Mouse (Mus musculus) gastrocnemius, adult 2 months (tissue): ENCODE measurements at regions not wholly inside any gene's neighbourhood (a gene's known extent, or its start where the extent isn't known, plus 50 kb on each side); places are given as distances from the start of the nearest gene placed in this dataset.

Experiments
- DNase-seq: peaks from one replicate; pipeline ENCODE4 v3.0.0; 2022
- H3K27ac ChIP-seq: fragments of 200-600 bp; 2 replicates; pipeline ENCODE4 v1.8.1; 2022; ENCODE audit warnings: mild to moderate bottlenecking
- H3K4me3 ChIP-seq: fragments of 200-600 bp; 2 replicates; pipeline ENCODE4 v1.8.1; 2022; ENCODE audit warnings: mild to moderate bottlenecking, moderate library complexity
- CTCF ChIP-seq: fragments of 200-600 bp; IDR thresholded peaks from 2 replicates; pipeline ENCODE4 v1.8.1; 2022; ENCODE audit warnings: antibody characterized with exemption, mild to moderate bottlenecking, moderate library complexity
- intact Hi-C: fragments of 180-260 bp; cut with DNase I; formaldehyde crosslinking; loops from one replicate; pipeline ENCODE4 v1.15.1; 2025

GRCm38 (mm10) chr1:13925994-13926393, 2167.1 kb downstream of the 4930444P10Rik start:
- Histone ChIP-seq H3K27ac (no peak overlapping the region), H3K4me3 (no peak overlapping the region)
- no peak for DNase-seq
- intact Hi-C loops = no loop called here
- no peak for TF ChIP-seq CTCF

DNA sequence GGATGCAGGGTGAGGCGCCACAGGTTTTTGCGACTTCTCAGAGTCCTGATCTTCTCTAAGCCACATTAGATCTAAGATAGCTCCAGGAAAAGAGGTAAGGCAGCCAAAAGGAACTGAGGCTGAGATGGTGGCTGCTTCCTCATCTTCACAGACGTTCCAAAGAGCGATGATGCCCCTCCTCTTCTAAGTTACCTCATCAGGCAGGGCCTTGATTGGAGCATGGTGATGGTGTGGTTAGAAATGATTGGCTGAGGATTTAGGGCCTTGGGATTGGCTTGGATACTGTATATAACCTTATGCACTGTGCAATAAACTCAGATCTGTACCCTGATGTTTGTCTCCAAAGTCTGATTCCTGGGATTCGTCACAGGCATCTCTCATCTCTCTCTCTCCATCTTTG, 2177.9 kb downstream of the 4930444P10Rik start:
- no peak for DNase-seq
- Histone ChIP-seq H3K4me3 (no peak overlapping the region), H3K27ac (no peak overlapping the region)
- no peak for TF ChIP-seq CTCF
- intact Hi-C loops = no loop called here

GRCm38 (mm10) chr1:13879126-13879525, 2214.0 kb downstream of the 4930444P10Rik start:
- no peak for TF ChIP-seq CTCF
- Histone ChIP-seq H3K27ac (no peak overlapping the region), H3K4me3 (no peak overlapping the region)
- DNase-seq = no peak
- intact Hi-C loops = no loop called here

DNA sequence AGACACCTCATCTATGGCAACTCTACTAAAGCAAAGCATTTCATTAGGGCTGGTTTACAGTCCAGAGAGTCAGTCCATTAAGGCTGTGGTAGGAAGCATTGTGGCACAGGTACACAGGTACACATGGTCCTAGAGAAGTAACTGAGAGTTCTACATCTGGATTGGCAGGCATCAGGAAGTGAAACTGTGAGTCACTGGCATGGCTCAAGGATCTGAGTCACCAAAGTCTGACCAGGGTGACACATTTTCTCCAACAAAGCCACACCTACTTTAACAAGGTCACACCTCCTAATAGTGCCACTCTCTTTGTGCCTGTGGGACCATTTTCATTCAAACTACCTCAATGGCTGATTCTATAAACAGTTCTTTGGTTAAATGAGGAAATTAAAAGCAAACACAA, 2219.2 kb downstream of the 4930444P10Rik start:
- no peak for TF ChIP-seq CTCF

GRCm38 (mm10) chr1:13872536-13872935, 2220.6 kb downstream of the 4930444P10Rik start:
- intact Hi-C loops = no loop called here
- no peak overlapping the region for H3K4me3 ChIP-seq
- H3K27ac ChIP-seq = no peak overlapping the region
- no peak for TF ChIP-seq CTCF
- no peak for DNase-seq

More for the DNA sequence above, 2219.2 kb downstream of the 4930444P10Rik start:
- intact Hi-C loops = no loop called here
- no peak overlapping the region for H3K4me3 ChIP-seq
- no peak overlapping the region for H3K27ac ChIP-seq
- no peak for DNase-seq

DNA sequence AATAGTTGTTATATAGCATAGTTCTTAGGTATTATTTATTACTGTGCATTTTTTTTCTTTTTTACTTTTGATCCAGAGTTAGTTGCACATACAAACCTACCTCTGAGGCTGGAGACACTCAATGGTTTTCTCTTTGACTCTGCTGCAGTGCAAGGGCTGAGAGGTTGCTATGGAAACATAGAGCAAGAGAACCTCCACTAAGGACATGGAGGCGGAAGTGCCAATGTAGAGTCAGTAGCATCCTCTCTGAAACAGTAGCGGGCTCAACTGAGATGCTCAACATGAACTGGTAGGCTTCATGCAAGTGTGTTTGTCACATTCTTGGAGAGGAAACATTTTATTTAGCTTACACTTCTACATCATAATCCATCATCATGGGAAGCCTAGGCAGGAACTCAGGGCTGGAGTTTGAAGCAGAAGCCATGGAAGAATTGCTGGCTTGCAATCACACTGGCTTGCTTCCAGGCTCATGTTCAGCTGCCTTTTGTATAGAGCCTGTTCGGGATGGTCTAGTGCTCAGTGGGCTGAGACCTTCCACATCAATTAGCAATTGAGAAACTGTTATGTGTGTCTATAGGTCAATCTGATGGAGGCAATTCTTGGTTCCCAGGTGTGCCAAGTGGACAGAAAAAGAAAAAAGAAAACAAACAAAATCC, 2222.4 kb downstream of the 4930444P10Rik start:
- no peak overlapping the region for H3K4me3 ChIP-seq
- no peak for TF ChIP-seq CTCF
- no peak overlapping the region for H3K27ac ChIP-seq
- no peak for DNase-seq
- intact Hi-C loops = no loop called here

GRCm38 (mm10) chr1:13865713-13866112, 2227.4 kb downstream of the 4930444P10Rik start:
- Histone ChIP-seq H3K27ac (no peak overlapping the region), H3K4me3 (no peak overlapping the region)
- DNase-seq = no peak
- TF ChIP-seq CTCF = no peak
- intact Hi-C loops = no loop called here

DNA sequence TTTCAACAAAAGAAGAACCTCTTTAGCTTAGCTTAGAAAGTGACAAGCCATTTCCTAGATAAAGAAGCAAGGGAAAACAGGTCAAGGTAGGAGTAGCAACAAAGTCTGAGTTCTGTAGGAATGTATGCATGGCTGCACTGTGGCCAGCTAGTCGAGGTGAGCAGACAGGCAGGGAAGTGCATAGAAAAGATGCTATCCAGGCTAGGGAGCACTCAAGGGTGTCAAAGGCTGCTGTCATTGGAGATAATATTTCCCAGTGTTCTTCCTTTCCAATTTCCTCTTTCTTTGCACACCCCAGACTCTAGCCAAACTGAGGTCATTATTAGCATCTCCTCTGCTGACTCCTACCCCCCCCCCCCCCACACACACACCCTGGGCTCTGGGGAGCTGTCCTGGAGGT, 2229.4 kb downstream of the 4930444P10Rik start:
- no peak overlapping the region for H3K27ac ChIP-seq
- no peak for DNase-seq
- TF ChIP-seq CTCF = no peak
- H3K4me3 ChIP-seq = no peak overlapping the region
- intact Hi-C loops = no loop called here

- H3K4me3 ChIP-seq = no peak overlapping the region
- no peak for DNase-seq
- no peak for TF ChIP-seq CTCF
- intact Hi-C loops = no loop called here
- H3K27ac ChIP-seq = no peak overlapping the region
Measured at GRCm38 (mm10) chr1:13861070-13861511, 2232.0 kb downstream of the 4930444P10Rik start.

DNA sequence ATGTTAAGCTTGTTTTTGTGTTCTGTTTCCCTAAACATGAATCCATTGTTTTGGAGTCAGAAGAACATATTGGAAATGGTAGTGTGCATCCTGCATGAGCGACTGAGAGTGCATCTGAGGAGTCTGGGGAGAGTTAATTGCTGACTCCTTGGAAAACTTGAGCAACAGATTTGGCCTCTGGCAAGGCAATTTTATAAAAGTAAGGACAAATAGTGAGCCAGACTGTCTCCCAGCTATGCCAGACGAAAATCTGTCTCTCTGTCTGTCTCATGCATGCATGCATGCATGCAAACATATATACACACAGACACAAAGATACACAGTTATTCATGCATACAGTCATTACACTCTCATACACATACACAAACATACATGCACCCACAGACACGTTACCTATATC, 2232.7 kb downstream of the 4930444P10Rik start:
- no peak overlapping the region for H3K4me3 ChIP-seq
- DNase-seq = no peak
- TF ChIP-seq CTCF = no peak
- H3K27ac ChIP-seq = no peak overlapping the region
- intact Hi-C loops = no loop called here

- H3K27ac ChIP-seq = no peak overlapping the region
- DNase-seq = no peak
- intact Hi-C loops = no loop called here
- no peak overlapping the region for H3K4me3 ChIP-seq
- TF ChIP-seq CTCF = peak; percentile 21; the same call in 1 of the 2 replicates
Measured at GRCm38 (mm10) chr1:13859723-13860122, 2233.4 kb downstream of the 4930444P10Rik start.

DNA sequence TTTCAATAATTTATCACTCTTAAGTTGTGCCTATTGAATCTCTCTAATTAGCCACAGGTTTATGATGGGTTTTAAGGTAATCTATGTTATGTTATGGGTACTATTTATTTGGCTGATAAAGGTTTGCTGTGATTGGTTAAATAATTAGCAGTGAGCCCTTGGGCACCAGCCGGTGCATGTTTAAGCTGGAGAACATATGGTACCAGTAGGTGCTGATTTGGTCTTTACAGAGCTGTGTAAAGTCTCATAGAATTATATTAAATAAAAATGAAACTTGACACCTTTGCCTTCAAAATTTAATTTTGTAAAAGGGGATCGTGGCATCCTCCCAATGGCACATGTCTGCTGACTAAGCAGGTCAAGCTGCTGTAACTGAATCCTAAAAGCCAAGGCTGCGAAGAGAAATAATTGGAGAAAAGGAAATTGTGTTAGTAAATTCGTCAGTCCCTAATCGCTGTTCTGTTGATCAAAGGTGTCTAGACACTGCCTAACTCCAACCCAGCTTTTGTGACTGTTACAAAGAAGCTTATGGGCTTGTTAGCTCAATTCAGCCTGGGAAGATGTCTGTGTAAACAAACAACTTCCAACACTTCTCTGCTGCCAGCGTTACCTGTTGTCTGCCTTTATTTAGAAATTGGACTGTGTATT, 2234.6 kb downstream of the 4930444P10Rik start:
- Histone ChIP-seq H3K4me3 (no peak overlapping the region), H3K27ac (no peak overlapping the region)
- TF ChIP-seq CTCF = no peak
- intact Hi-C loops = no loop called here
- DNase-seq = no peak

- TF ChIP-seq CTCF = no peak
- Histone ChIP-seq H3K4me3 (no peak overlapping the region), H3K27ac (no peak overlapping the region)
- intact Hi-C loops = no loop called here
- DNase-seq = no peak
Measured at GRCm38 (mm10) chr1:13856998-13857397, 2236.1 kb downstream of the 4930444P10Rik start.

GRCm38 (mm10) chr1:13851144-13851543, 2242.0 kb downstream of the 4930444P10Rik start:
- no peak overlapping the region for H3K27ac ChIP-seq
- intact Hi-C loops = no loop called here
- DNase-seq = no peak
- no peak overlapping the region for H3K4me3 ChIP-seq
- TF ChIP-seq CTCF = no peak
